Mouse (Mus musculus) monocyte, adult 5-6 weeks (primary cell): ENCODE data around the gene Rnf130. TPM values are rescaled to one million over a fixed set of nuclear protein-coding genes. Genes with fewer than 3 reads are reported as not detected.
A peak's percentile ranks its signal among the peaks of the same experiment; 100 is the strongest.

Experiments used
- ATAC-seq: fragments of 153-309, 156-312 bp; replicated peaks from 2 replicates; pipeline ENCODE4 v1.8.0; 2017; ENCODE audit warnings: mild to moderate bottlenecking; ENCODE audit not compliant: low TSS enrichment, insufficient number of reproducible peaks, severe bottlenecking, poor library complexity, low FRiP score
- total RNA-seq: library from RNA; stranded (forward); fragments of 200-1000, 200-491, 200-594 nt; gene quantifications from 3 replicates; pipeline ENCODE4 v1.2.3, GENCODE M21; 2017

The Rnf130 gene
- total RNA-seq, 1 experiment from 2014 or later: 628 TPM

DNA sequence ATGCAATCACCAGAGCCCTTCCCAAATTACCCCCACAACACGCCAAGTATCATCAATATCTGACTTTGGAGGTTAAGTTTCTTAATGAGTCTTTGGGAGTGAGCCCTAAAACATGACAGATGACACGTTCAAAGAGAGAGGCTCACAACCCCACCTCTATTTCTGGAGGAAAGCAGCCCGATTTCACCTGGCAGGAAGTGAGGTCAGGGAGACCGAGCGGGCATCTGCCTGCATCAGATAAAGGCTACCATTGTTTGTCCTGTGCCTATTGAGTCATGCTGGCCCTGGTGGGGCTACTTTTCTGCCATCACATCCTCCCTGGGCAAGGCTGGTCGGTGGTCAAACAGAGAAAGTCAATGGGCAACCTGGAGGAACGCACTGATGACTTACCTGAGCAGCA is 7.6 kb upstream of the Rnf130 start:
- no peak for ATAC-seq

- ATAC-seq: peak; percentile 72; the same call in 1 of the 2 replicates
These were observed 6.3 kb upstream of the Rnf130 start for GRCm38 (mm10) chr11:50018848-50019247.

DNA sequence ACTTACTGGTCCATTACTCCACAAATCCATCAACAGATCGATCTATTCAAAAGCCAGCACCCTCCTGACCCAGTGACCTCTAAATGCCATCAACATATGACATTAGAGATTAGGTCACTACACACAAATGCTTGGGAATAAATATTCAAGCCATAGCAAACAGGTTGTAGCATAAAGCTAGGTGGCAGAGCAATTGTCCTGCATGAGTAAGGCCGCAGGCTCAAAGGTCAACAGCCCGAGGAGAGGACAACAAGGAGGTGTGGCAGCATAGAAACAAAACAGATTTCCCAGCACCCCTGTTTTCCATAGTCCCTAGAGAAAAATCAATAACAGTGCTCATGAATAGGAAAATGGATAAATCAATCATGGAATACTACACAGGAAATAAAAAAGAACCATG is 3.1 kb upstream of the Rnf130 start:
- ATAC-seq: no peak

DNA sequence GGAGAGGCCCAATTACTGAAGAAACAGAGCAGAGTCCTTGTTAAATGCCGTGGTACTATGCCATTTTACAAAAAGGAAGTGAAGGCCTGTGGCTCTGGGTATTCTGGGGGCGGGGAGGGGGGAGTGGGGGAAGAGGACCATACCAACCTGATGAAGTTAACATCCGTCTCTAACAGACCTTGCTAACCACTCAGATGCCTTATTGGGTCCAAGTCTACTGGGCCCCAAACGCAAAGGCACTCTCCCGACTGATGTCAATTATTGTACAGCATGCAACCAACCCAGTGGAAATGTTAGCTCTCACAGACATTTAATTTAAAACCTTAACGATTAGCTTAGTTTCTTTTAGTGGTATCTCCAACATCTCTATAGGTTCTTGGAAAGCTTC is 707 bp upstream of the Rnf130 start:
- ATAC-seq: no peak

DNA sequence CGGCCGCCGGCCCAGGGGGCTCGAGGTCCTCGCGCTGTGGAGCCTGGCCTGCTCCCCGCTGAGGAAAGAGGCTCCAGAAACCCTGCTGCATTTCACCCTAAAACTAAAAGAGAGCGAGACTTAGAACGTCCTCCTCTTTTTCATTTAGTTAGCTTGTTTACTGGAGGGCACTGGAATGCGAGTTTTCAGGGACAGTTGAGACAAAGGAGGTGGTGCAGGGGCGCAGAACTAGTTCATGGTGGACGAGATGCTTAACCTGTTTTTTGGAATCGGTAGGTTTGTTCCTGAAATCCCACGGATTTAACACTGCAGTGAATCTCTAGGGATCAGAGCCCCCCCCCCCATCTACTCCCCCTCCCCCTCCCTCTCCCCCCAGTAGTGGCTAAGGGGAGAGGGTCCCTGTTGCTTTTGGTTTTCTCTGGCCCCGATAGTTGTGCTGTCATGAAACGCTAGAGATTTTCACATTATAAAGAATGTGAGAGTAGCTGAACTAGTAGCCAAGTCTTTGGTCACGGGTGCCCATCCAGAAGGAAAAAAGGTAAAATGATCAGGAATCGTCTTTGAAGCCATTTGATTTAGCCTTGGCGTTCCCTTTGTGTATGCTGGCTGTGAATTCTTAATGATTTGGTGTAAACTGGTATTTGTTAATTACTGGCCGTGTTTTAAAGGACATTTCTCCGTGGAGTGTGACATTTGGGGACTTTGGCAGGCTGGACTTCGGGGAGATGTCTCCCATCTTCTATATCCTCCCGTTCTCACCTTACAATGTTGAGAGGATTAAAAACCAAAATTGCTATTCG is 775 bp downstream of the Rnf130 start:
- ATAC-seq: no peak

DNA sequence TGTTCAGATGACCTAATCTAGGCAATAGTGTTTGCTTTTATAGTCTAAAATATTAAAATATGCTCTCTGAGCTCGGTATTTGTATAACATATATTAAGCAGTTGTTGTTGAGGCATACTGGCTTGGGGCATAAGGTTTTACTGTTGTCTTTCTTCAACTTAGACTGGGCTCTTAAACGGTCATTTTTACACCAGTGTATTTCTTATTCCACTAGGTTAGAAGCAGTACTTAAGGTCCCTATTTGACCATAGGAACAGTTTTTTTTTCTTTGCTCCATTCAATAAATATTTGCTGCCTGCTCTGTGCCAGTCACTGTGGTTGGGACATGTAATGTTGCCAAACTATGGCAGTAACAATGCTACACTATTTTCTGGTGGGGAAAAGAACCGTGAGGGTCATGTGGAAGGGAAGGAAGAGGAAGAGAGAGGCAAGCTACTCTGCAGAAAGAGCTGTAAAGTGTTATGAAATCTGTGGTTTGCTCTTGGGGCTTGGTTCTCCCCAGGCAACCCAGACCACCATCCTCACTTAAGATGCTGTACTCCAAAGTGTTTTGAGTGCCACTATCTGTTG is 1.5 kb downstream of the Rnf130 start:
- ATAC-seq: peak; percentile 83

- ATAC-seq: no peak
These were observed 3.3 kb downstream of the Rnf130 start for GRCm38 (mm10) chr11:50028416-50028815.

- no peak for ATAC-seq
These were observed 9.0 kb downstream of the Rnf130 start for GRCm38 (mm10) chr11:50034155-50034554.

- ATAC-seq: no peak
These were observed 10.6 kb downstream of the Rnf130 start for GRCm38 (mm10) chr11:50035726-50036125.

GRCm38 (mm10) chr11:50036781-50037460 is 11.8 kb downstream of the Rnf130 start:
- no peak for ATAC-seq

GRCm38 (mm10) chr11:50038757-50039156 is 13.6 kb downstream of the Rnf130 start:
- ATAC-seq: peak; percentile 84

GRCm38 (mm10) chr11:50041148-50041547 is 16.0 kb downstream of the Rnf130 start:
- ATAC-seq: no peak

DNA sequence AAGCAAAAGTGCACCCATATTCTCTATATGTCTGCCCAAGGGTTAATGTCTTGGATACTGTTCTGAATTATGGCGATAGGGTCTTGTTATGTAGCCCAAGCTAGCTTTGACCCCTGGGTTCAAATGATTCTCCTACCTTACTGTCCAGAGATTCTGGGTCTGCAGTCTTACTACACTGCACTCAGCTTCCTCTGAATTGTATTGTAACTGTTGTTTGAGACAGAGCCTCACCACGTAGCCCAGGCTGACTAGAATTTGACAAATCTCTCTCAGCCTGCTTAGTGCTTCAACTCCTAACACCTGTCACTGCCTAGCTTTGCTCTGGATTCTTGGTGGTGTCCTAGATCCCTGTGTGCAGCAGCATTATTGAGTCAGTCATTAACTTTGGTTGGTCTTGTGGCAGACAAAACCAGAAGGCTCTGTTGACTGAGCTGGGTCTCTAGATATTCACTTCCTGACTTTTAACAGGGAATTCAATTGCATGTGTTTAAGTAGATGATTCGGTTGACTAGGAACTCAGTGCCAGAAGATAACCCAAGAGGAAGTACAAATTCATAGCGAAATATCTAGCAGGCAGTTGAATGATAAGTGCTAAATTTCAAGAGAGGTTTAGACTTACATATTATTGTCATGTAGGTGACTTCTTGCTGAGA is 17.3 kb downstream of the Rnf130 start:
- no peak for ATAC-seq

- no peak for ATAC-seq
These were observed 19.3 kb downstream of the Rnf130 start for GRCm38 (mm10) chr11:50044454-50044853.

- ATAC-seq: peak; percentile 90
These were observed 22.5 kb downstream of the Rnf130 start for GRCm38 (mm10) chr11:50047610-50048009.

GRCm38 (mm10) chr11:50048115-50048514 is 23.0 kb downstream of the Rnf130 start:
- no peak for ATAC-seq

GRCm38 (mm10) chr11:50050392-50050791 is 25.2 kb downstream of the Rnf130 start:
- no peak for ATAC-seq

GRCm38 (mm10) chr11:50057713-50058112 is 32.6 kb downstream of the Rnf130 start:
- no peak for ATAC-seq

DNA sequence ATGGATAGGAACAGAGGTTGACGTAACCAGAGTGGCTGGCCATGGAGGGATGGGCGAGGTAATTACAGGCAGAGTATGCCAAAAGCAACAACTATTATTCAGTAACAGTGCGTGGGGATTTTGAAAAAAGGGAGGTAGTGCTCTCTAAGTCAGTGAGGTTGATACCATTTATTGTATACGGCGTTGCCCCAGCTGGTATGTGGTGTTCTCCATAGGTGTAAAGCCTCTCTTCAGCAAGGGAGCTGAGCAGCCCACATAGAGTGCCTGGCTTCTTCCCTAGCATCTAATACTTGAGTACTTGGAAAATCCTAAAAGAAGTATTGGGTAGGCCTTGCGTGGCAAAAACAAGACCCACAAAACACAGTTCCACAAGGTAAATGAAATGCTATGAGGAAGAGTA is 33.1 kb downstream of the Rnf130 start:
- no peak for ATAC-seq
